Comparison of ENCODE assay signal across 8 mouse cellular contexts in the genomic region with DNA sequence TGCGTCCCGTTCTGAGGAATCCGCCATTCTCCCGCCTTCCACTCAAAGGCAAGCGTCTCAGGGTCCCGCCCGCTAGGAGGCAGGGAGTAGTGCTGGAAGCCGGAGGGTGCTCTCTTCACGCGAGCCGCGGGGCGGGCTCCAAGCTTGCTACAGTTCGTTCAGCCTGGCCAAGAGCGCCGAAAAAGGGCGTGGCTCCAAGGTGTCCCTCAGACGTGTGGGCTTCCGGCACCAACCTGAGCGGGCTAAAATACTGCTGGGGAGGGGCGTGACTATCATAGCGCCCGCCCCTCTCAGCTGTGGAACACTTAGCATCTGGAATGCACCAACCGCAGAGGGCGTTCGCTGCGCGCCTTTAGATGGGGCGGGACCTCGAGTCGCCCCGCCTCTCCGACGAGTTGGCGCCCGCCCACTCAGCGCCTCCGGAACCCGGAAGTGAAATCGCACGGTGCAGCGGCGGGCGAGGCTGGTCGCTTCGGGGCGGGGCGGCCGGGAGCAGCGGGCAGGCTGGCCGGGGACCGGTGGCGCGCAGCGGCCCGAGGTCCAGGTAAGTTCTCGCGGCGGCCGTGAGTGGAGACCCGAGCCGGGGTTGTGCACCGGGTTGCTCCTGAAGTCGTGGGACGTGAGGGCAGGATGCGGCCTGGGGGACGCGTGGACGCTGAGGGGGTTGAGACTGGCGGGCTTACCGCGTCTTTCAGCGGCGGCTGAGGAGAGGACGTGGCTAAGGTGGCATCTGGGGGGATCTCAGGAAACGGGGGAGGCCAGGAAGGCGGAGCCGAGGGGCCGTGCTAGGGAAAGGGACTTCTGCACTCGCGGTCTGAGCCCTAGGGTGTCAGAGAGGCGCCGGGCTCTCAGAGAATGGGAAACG. TPM values are rescaled to one million over a fixed set of nuclear protein-coding genes. Genes with fewer than 3 reads are reported as not detected.
A peak's percentile ranks its signal among the peaks of the same experiment; 100 is the strongest.
DNase-seq lines count a peak whose midpoint lies in the region; ATAC-seq lines count a peak whose summit lies in the region.

A gene (plus strand): TSS at position 429 of the 865 bp plus-strand sequence.
A gene (minus strand): TSS at position 649 of the 865 bp plus-strand sequence.

- peak within 1 kb of the TSS; percentile 86 for H3K4me2 ChIP-seq in kidney, embryonic 15.5 days

- H3K27ac ChIP-seq in heart, embryonic 10.5 days, result peak within 1 kb of the TSS; percentile 93
- peak within 1 kb of the TSS; percentile 93 for H3K27ac ChIP-seq in kidney, embryonic 15.5 days

- H3K36me3 ChIP-seq in heart, embryonic 10.5 days, result peaks cover 15% of the 10 kb centered on the region
- H3K36me3 ChIP-seq in kidney, embryonic 15.5 days, result 0 out of 2 replicates have a peak, but pooled peaks cover 4% of the 10 kb centered on the region

- peak within 1 kb of the TSS; percentile 89 for H3K4me3 ChIP-seq in heart, embryonic 10.5 days
- peak within 1 kb of the TSS; percentile 95 for H3K4me3 ChIP-seq in kidney, embryonic 15.5 days (replicated peaks)

- peak; percentile 99 for DNase-seq in B cell, adult 2 months
- DNase-seq in brain, adult 2 months (ENCODE audit: low read depth, low spot score), result peak; percentile 98
- peak; percentile 99 for DNase-seq in heart, embryonic 10.5 days (ENCODE audit: low spot score)
- peak; percentile 98 for DNase-seq in liver
- DNase-seq in spleen, postnatal 4 days (ENCODE audit: low spot score in 2 of 2), result peak; percentile 99

- H3K9me3 ChIP-seq in heart, embryonic 10.5 days, result no peaks in the 10 kb centered on the region
- H3K9me3 ChIP-seq in kidney, embryonic 15.5 days (replicated peaks), result no peaks in the 10 kb centered on the region

- peak within 1 kb of the TSS; percentile 83 for H3K9ac ChIP-seq in kidney, embryonic 15.5 days

- ATAC-seq in erythroblast, adult 5-6 weeks (replicated peaks; ENCODE audit: low FRiP score, poor library complexity, severe bottlenecking), result peak; percentile 90
- peak; percentile 99 for ATAC-seq in kidney, embryonic 15.5 days (replicated peaks; ENCODE audit: low FRiP score)
- ATAC-seq in monocyte, adult 5-6 weeks (replicated peaks; ENCODE audit: insufficient number of reproducible peaks, low FRiP score, low TSS enrichment, poor library complexity, severe bottlenecking), result peak; percentile 94

- under 1% methylated on average over 84 of the region's 84 CpGs for WGBS in heart, embryonic 10.5 days
- WGBS in kidney, embryonic 15.5 days, result under 1% methylated on average over 84 of the region's 84 CpGs

- H3K4me1 ChIP-seq in heart, embryonic 10.5 days, result peaks cover 45% of the 10 kb centered on the region
- peaks cover 23% of the 10 kb centered on the region for H3K4me1 ChIP-seq in kidney, embryonic 15.5 days

- H3K27me3 ChIP-seq in heart, embryonic 10.5 days (ENCODE audit: insufficient read depth, poor library complexity, severe bottlenecking), result no peaks in the 10 kb centered on the region
- no peaks in the 10 kb centered on the region for H3K27me3 ChIP-seq in kidney, embryonic 15.5 days

RNA-seq across cellular contexts. Expression of the first gene that starts in this region (rescaled TPM):
- total RNA-seq in erythroblast, adult 5-6 weeks (2015; ENCODE audit: low replicate concordance), result 8.1 and 13.6 TPM in 2 replicates
- total RNA-seq in erythroblast, adult 5-6 weeks (2017; ENCODE audit: low replicate concordance), result 14.5 and 22.6 TPM in 2 replicates
- polyA plus RNA-seq in heart, embryonic 10.5 days (2016; fragmentation: Nextera tagmentation; extraction: Ambion mirVana), result 23.0 and 26.7 TPM in 2 replicates
- polyA plus RNA-seq in kidney, embryonic 15.5 days (2015; fragmentation: Nextera tagmentation; extraction: Ambion mirVana), result 20.6 and 23.6 TPM in 2 replicates
- 71.0 to 99.2 TPM (median 72.2 TPM) in 3 replicates for total RNA-seq in monocyte, adult 5-6 weeks (2017)

RNA-seq across cellular contexts. Expression of the second gene that starts in this region (rescaled TPM):
- total RNA-seq in erythroblast, adult 5-6 weeks (2015; ENCODE audit: low replicate concordance), result 10.8 and 12.7 TPM in 2 replicates
- total RNA-seq in erythroblast, adult 5-6 weeks (2017; ENCODE audit: low replicate concordance), result 20.8 and 32.6 TPM in 2 replicates
- polyA plus RNA-seq in heart, embryonic 10.5 days (2016; fragmentation: Nextera tagmentation; extraction: Ambion mirVana), result 82.8 and 103 TPM in 2 replicates
- polyA plus RNA-seq in kidney, embryonic 15.5 days (2015; fragmentation: Nextera tagmentation; extraction: Ambion mirVana), result 50.7 and 55.1 TPM in 2 replicates
- 45.5 to 77.0 TPM (median 73.5 TPM) in 3 replicates for total RNA-seq in monocyte, adult 5-6 weeks (2017)

Comparison
In these comparisons a context has a peak if more than half of its experiments do, and no peak if none do; other contexts are left out.
1. Peak in every context shown above with its lines: DNase-seq, ATAC-seq, H3K4me3 ChIP-seq and H3K27ac ChIP-seq.